Mouse (Mus musculus): ENCODE results near the gene Aqr. TPM values are rescaled to one million over a fixed set of nuclear protein-coding genes. Genes with fewer than 3 reads are reported as not detected.
"Not testable (repeated sequence)": the region's sequence is repeated elsewhere in the genome, so short reads cannot be mapped to it uniquely, and the experiment has no call there.

Gene Aqr
- total RNA-seq (2017), result 61.2 and 71.0 TPM in 2 replicates

- ATAC-seq (replicated peaks; ENCODE audit: low read depth, poor library complexity, severe bottlenecking), result not testable (repeated sequence)
Observed at GRCm38 (mm10) chr2:114186924-114187323, at the start of gene Aqr. Gene Aqr, minus strand, starts transcription at chr2:114187024.

DNA sequence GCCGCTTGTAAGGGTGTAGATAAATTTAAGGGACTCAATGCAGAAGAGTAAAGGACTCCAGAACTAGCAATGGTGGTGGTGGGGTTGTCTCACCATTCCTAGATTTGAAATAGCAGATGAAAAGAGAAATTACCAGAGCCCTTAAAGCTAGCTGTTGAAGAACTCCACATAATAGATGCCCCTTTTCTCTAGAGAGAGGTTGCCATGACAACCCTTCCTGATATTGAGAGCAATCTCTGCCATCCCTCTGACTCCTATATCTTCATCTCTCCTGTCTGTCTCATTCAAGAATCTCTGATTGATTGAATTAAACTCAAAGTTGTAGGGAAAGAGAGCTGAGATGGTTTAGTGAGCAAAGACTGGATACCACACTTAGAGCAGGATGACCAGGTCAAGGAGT lies 49.7 kb upstream of the Aqr start:
- ATAC-seq (replicated peaks; ENCODE audit: low read depth, poor library complexity, severe bottlenecking), result no peak

DNA sequence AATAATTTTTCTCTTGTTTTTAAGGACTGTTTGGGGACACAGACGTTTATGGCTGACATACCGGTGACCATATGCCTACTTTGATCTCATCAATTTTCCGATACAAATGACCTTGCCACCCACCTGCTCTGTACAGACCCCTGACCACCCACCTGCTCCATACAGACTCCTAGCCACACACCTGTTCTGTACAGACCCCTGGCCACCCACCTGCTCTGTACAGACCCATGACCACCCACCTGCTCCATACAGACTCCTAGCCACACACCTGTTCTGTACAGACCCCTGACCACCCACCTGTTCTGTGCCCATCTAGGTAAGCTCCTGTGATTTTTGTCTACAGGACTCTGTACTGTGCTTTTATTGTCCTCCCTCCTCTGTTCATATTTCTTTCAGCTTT lies 48.8 kb upstream of the Aqr start:
- ATAC-seq (replicated peaks; ENCODE audit: low read depth, poor library complexity, severe bottlenecking), result no peak

DNA sequence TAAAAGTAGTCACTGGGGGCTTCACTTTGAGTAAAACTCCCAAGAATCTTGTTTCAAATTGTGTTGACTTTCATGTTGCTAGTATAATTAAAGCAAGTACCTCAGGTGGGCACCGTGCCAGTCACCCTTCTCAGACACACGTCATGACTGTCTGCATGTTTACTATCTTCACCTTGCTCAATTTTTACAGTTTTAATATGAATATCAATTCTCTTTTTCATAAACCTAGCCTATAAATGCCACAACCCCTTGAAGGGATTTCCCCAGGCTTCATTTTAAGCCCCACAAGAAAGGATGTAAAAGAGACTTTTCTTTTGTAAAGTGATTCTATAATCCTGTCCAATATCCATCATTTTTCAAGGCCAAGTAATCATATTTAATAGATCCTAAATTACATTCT lies 44.4 kb upstream of the Aqr start:
- no peak for ATAC-seq (replicated peaks; ENCODE audit: low read depth, poor library complexity, severe bottlenecking)

DNA sequence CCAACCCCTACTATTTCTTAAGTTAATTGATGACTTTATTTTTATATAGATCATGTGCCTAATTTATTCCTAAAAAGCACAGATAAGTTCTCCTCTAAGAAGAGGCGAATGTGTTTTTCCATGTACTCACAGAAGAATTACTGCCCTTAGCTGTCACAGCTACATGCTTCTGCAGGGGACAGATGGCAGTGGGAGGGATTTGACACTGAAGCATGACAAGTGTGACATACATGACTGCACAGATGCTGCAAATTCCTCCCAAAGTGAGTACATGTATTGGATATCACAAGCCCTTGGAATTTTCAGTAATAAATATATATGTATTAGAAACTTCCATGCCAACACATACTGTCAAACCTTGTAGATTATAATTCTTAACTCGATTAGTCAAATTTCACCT lies 41.8 kb upstream of the Aqr start:
- no peak for ATAC-seq (replicated peaks; ENCODE audit: low read depth, poor library complexity, severe bottlenecking)

DNA sequence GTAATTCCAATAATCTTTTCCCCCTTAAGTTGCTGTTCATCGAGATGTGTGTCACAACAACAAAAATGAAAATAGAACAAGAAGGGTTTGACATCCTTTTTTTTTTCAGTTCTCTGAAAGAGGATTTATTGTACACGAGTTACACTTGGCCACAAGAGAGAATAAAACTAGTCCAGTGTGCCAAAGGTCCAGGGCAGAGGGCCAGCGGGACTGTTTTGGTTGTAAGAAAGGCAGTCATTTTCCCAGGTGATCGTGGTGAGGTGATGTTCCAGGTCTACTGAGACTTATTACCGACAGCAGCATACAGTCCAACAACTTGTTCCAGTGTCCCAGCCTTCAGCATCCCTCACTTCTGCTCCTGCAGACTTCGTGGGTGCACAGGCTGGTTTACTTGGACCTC lies 18.2 kb upstream of the Aqr start:
- ATAC-seq (replicated peaks; ENCODE audit: low read depth, poor library complexity, severe bottlenecking), result no peak

- ATAC-seq (replicated peaks; ENCODE audit: low read depth, poor library complexity, severe bottlenecking), result no peak
Observed at GRCm38 (mm10) chr2:114201574-114201973, 14.8 kb upstream of the Aqr start.

- ATAC-seq (replicated peaks; ENCODE audit: low read depth, poor library complexity, severe bottlenecking), result peak; percentile 98
Observed at GRCm38 (mm10) chr2:114200932-114201559, 14.2 kb upstream of the Aqr start, which contains the start of gene Zfp770. Gene Zfp770, minus strand, starts transcription at chr2:114201469.

GRCm38 (mm10) chr2:114196421-114196820 lies 9.6 kb upstream of the Aqr start:
- ATAC-seq (replicated peaks; ENCODE audit: low read depth, poor library complexity, severe bottlenecking), result no peak

- no peak for ATAC-seq (replicated peaks; ENCODE audit: low read depth, poor library complexity, severe bottlenecking)
Observed at GRCm38 (mm10) chr2:114177802-114178733, 8.8 kb downstream of the Aqr start.

- ATAC-seq (replicated peaks; ENCODE audit: low read depth, poor library complexity, severe bottlenecking), result peak; percentile 100
Observed at GRCm38 (mm10) chr2:114174651-114175484, 12.0 kb downstream of the Aqr start.

DNA sequence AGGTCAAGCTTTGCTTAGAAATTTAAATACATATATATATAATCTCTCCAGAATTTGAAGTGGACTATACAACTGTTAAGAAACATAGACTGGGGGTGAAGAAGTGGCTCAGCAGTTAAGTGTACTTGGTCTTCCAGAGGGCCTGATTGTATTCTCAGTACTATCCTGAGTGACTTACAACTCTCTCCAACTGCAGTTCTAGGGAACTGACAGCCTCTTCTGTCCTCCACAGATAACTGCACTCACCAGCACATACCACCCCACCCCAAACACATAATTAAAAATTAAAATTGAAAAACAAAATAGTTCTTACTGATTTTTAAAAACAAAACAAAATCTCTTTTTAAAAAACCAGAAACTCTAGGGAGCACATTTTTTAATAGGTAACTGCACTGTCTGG lies 13.6 kb downstream of the Aqr start:
- no peak for ATAC-seq (replicated peaks; ENCODE audit: low read depth, poor library complexity, severe bottlenecking)

GRCm38 (mm10) chr2:114167837-114168236 lies 19.0 kb downstream of the Aqr start:
- no peak for ATAC-seq (replicated peaks; ENCODE audit: low read depth, poor library complexity, severe bottlenecking)

DNA sequence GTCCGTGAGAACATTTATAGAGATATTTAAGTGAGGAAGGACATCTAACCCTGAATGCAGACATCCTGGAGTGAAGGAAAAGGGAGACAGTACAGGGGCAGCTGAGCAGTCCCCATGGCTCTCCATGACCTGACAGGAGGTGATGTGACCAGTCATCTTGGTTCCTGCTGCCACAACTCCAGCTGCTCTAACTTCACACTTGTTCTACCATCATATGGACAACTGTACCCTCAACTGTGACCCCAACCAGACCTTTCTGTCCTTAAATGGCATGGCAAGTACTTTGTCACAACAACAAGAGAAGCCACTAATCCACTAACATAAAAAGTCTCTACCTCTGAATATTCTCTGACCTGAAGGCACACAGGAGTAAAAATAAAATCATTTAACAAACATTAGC lies 24.8 kb downstream of the Aqr start:
- ATAC-seq (replicated peaks; ENCODE audit: low read depth, poor library complexity, severe bottlenecking), result no peak

DNA sequence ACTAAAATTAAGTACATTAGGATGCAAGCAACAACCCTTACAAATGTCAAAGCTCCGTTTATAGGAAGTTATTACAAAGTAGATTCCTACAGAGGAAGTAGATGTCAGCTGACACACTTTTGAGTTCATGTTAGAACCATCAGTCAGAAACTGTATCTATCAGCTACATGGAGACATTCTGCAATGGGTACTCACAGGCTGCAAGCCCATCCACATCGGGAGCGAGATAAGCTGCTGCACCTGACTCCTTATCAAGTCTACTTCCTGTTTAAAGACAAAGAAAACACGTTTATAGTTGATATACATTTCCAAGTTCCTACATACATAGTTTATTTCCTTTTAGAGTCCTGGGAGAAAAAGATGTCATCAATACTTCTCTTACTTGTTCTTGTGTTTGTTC lies 29.5 kb downstream of the Aqr start:
- ATAC-seq (replicated peaks; ENCODE audit: low read depth, poor library complexity, severe bottlenecking), result no peak

DNA sequence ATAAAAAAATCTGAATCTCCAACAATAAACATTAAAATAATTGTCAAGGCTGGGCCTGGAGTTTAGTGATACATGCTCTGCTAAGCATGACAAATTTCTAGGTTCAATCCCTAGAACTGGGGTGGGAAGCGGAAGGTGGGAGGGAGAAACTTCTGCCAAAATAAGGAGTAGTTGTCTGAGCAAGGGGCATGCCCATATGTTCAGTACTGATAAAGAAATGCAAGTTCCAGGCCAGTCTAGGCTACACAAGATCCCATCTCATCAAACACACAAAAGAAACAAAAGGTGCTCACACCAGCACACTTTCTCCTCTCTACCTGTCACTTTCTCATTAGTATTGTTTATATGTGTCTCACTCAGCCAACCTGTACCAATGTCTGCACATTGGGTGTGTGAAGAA lies 30.2 kb downstream of the Aqr start:
- no peak; the same call in 1 of the 2 replicates for ATAC-seq (replicated peaks; ENCODE audit: low read depth, poor library complexity, severe bottlenecking)

- ATAC-seq (replicated peaks; ENCODE audit: low read depth, poor library complexity, severe bottlenecking), result no peak
Observed at GRCm38 (mm10) chr2:114153247-114153646, 33.6 kb downstream of the Aqr start.

GRCm38 (mm10) chr2:114146864-114147458 lies 39.9 kb downstream of the Aqr start:
- no peak for ATAC-seq (replicated peaks; ENCODE audit: low read depth, poor library complexity, severe bottlenecking)

DNA sequence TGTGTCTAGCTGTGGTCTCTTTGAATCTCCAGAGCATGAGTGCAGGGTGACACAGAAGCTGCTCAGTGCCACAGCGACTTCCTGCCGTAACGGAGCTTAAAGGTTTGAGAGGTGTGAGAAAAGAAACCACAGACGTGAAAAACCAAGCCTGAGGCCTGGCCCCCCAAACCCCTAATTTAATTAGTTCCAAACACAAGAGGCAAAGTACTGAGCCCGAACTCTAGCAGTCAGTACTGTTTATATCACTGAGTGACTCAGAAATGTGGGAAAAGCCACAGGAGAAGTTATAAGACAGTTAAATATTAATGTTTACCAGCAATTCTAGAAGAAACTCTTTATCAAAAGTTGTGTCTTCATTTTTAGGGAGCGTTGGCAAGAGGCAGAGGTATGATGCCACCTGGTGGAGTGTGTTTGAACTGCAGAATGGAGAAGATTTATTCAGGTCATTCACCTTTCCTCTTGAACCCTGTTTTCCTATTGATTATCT lies 41.5 kb downstream of the Aqr start:
- peak; percentile 90 for ATAC-seq (replicated peaks; ENCODE audit: low read depth, poor library complexity, severe bottlenecking)

GRCm38 (mm10) chr2:114144915-114145314 lies 41.9 kb downstream of the Aqr start:
- ATAC-seq (replicated peaks; ENCODE audit: low read depth, poor library complexity, severe bottlenecking), result no peak
